Mouse (Mus musculus): ENCODE results near the gene Zfp385c. TPM values are rescaled to one million over a fixed set of nuclear protein-coding genes. Genes with fewer than 3 reads are reported as not detected.

The Zfp385c gene
- polyA plus RNA-seq, 1 experiment from 2014 or later, result 0.18 TPM

- Histone ChIP-seq H3K4me2 (replicated peaks; ENCODE audit: low read depth) (no peak overlapping the region), H3K9ac (ENCODE audit: low read length) (no peak overlapping the region), H3K4me3 (ENCODE audit: low read depth, low read length) (no peak overlapping the region), H3K27me3 (ENCODE audit: control insufficient read depth, insufficient read depth, low read length) (no peaks in the 10 kb centered on the region), H3K27ac (replicated peaks) (no peak overlapping the region), H3K9me3 (ENCODE audit: control insufficient read depth, low read length) (no peaks in the 10 kb centered on the region), H3K36me3 (ENCODE audit: control insufficient read depth, insufficient read depth, low read length) (no peaks in the 10 kb centered on the region), H3K4me1 (replicated peaks; ENCODE audit: control insufficient read depth, insufficient read depth) (no peaks in the 10 kb centered on the region)
- 75% methylated on average over 8 of the region's 8 CpGs for WGBS
- ATAC-seq (ENCODE audit: low FRiP score, low TSS enrichment), result no peak
- DNase-seq (ENCODE audit: low spot score), result no peak
- TF ChIP-seq EP300 (optimal IDR thresholded peaks at IDR 0.05) (no peak), CTCF (IDR thresholded peaks at IDR 0.05; ENCODE audit: low read depth) (no peak)
Measured at GRCm38 (mm10) chr11:100648405-100648804, 43.9 kb downstream of the Zfp385c start.

- Histone ChIP-seq H3K9ac (ENCODE audit: low read length) (no peak overlapping the region), H3K9me3 (ENCODE audit: control insufficient read depth, low read length) (no peaks in the 10 kb centered on the region), H3K4me1 (replicated peaks; ENCODE audit: control insufficient read depth, insufficient read depth) (no peaks in the 10 kb centered on the region), H3K4me3 (ENCODE audit: low read depth, low read length) (no peak overlapping the region), H3K36me3 (ENCODE audit: control insufficient read depth, insufficient read depth, low read length) (no peaks in the 10 kb centered on the region), H3K4me2 (replicated peaks; ENCODE audit: low read depth) (no peak overlapping the region), H3K27me3 (ENCODE audit: control insufficient read depth, insufficient read depth, low read length) (no peaks in the 10 kb centered on the region), H3K27ac (replicated peaks) (no peak overlapping the region)
- ATAC-seq (ENCODE audit: low FRiP score, low TSS enrichment) (no peak), DNase-seq (ENCODE audit: low spot score) (peak; percentile 59)
- 4% methylated on average over 1 of the region's 1 CpGs for WGBS
- TF ChIP-seq CTCF (IDR thresholded peaks at IDR 0.05; ENCODE audit: low read depth), result peak; percentile 75
- no peak for TF ChIP-seq EP300 (optimal IDR thresholded peaks at IDR 0.05)
Measured at GRCm38 (mm10) chr11:100646265-100646664, 46.0 kb downstream of the Zfp385c start.

GRCm38 (mm10) chr11:100643612-100644575 is 48.4 kb downstream of the Zfp385c start:
- Histone ChIP-seq H3K36me3 (ENCODE audit: control insufficient read depth, insufficient read depth, low read length) (no peaks in the 10 kb centered on the region), H3K4me3 (ENCODE audit: low read depth, low read length) (no peak overlapping the region), H3K9ac (ENCODE audit: low read length) (no peak overlapping the region), H3K4me2 (replicated peaks; ENCODE audit: low read depth) (no peak overlapping the region), H3K27ac (replicated peaks) (no peak overlapping the region), H3K27me3 (ENCODE audit: control insufficient read depth, insufficient read depth, low read length) (no peaks in the 10 kb centered on the region), H3K9me3 (ENCODE audit: control insufficient read depth, low read length) (no peaks in the 10 kb centered on the region), H3K4me1 (replicated peaks; ENCODE audit: control insufficient read depth, insufficient read depth) (peaks cover 3% of the 10 kb centered on the region; the same call in 1 of the 2 replicates)
- TF ChIP-seq CTCF (IDR thresholded peaks at IDR 0.05; ENCODE audit: low read depth) (no peak), EP300 (optimal IDR thresholded peaks at IDR 0.05) (no peak)
- WGBS, result 60% methylated on average over 15 of the region's 15 CpGs
- DNase-seq (ENCODE audit: low spot score), result no peak
- ATAC-seq (ENCODE audit: low FRiP score, low TSS enrichment), result no peak

- TF ChIP-seq EP300 (optimal IDR thresholded peaks at IDR 0.05), result no peak
- peak; percentile 70 for TF ChIP-seq CTCF (IDR thresholded peaks at IDR 0.05; ENCODE audit: low read depth)
- no peaks in the 10 kb centered on the region for H3K36me3 ChIP-seq (ENCODE audit: control insufficient read depth, insufficient read depth, low read length)
- peak overlapping the region; percentile 31 for H3K4me3 ChIP-seq (ENCODE audit: low read depth, low read length)
- peak overlapping the region; percentile 54 for H3K4me2 ChIP-seq (replicated peaks; ENCODE audit: low read depth)
- H3K27me3 ChIP-seq (ENCODE audit: control insufficient read depth, insufficient read depth, low read length), result no peaks in the 10 kb centered on the region
- H3K9me3 ChIP-seq (ENCODE audit: control insufficient read depth, low read length), result no peaks in the 10 kb centered on the region
- H3K4me1 ChIP-seq (replicated peaks; ENCODE audit: control insufficient read depth, insufficient read depth), result peaks cover 3% of the 10 kb centered on the region; the same call in 1 of the 2 replicates
- no peak overlapping the region for H3K9ac ChIP-seq (ENCODE audit: low read length)
- no peak overlapping the region for H3K27ac ChIP-seq (replicated peaks)
- 9% methylated on average over 52 of the region's 52 CpGs for WGBS
- ATAC-seq (ENCODE audit: low FRiP score, low TSS enrichment), result peak; percentile 63; the same call in 1 of the 2 replicates
- peak; percentile 72 for DNase-seq (ENCODE audit: low spot score)
Measured at GRCm38 (mm10) chr11:100640159-100640906, 51.9 kb downstream of the Zfp385c start.

GRCm38 (mm10) chr11:100634530-100634929 is 57.7 kb downstream of the Zfp385c start:
- Histone ChIP-seq H3K4me2 (replicated peaks; ENCODE audit: low read depth) (no peak overlapping the region), H3K9ac (ENCODE audit: low read length) (no peak overlapping the region), H3K27me3 (ENCODE audit: control insufficient read depth, insufficient read depth, low read length) (no peaks in the 10 kb centered on the region), H3K4me3 (ENCODE audit: low read depth, low read length) (no peak overlapping the region), H3K27ac (replicated peaks) (no peak overlapping the region), H3K9me3 (ENCODE audit: control insufficient read depth, low read length) (no peaks in the 10 kb centered on the region), H3K36me3 (ENCODE audit: control insufficient read depth, insufficient read depth, low read length) (no peaks in the 10 kb centered on the region), H3K4me1 (replicated peaks; ENCODE audit: control insufficient read depth, insufficient read depth) (no peaks in the 10 kb centered on the region)
- no peak for ATAC-seq (ENCODE audit: low FRiP score, low TSS enrichment)
- WGBS, result 64% methylated on average over 7 of the region's 7 CpGs
- TF ChIP-seq CTCF (IDR thresholded peaks at IDR 0.05; ENCODE audit: low read depth) (no peak), EP300 (optimal IDR thresholded peaks at IDR 0.05) (no peak)
- no peak for DNase-seq (ENCODE audit: low spot score)
